Mouse (Mus musculus): ENCODE results near the gene Pex6. TPM values are rescaled to one million over a fixed set of nuclear protein-coding genes. Genes with fewer than 3 reads are reported as not detected.

Gene Pex6
- polyA plus RNA-seq, 1 experiment from 2014 or later = 17.0 TPM

Other genes starting within 250 kb of the Pex6 start
- 0.08 and 0.13 TPM in 2 replicates for gene Ttbk1, start 223.8 kb upstream of the Pex6 start, polyA plus RNA-seq (2016; fragmentation: Nextera tagmentation; extraction: Ambion mirVana)
- gene Dnph1, start 214.8 kb upstream of the Pex6 start, polyA plus RNA-seq (2016; fragmentation: Nextera tagmentation; extraction: Ambion mirVana) = 24.2 and 25.9 TPM in 2 replicates
- gene Cul9, start 165.1 kb upstream of the Pex6 start, polyA plus RNA-seq (2016; fragmentation: Nextera tagmentation; extraction: Ambion mirVana) = 7.2 and 7.4 TPM in 2 replicates
- 15.0 and 17.5 TPM in 2 replicates for gene Srf, start 155.3 kb upstream of the Pex6 start, polyA plus RNA-seq (2016; fragmentation: Nextera tagmentation; extraction: Ambion mirVana)
- 68.5 and 71.4 TPM in 2 replicates for gene Ptk7, start 82.0 kb upstream of the Pex6 start, polyA plus RNA-seq (2016; fragmentation: Nextera tagmentation; extraction: Ambion mirVana)
- gene Klc4, start 65.4 kb upstream of the Pex6 start, polyA plus RNA-seq (2016; fragmentation: Nextera tagmentation; extraction: Ambion mirVana) = 19.9 and 21.1 TPM in 2 replicates
- 90.9 and 99.0 TPM in 2 replicates for gene Mrpl2, start 65.2 kb upstream of the Pex6 start, polyA plus RNA-seq (2016; fragmentation: Nextera tagmentation; extraction: Ambion mirVana)
- gene Cul7, start 61.1 kb upstream of the Pex6 start, polyA plus RNA-seq (2016; fragmentation: Nextera tagmentation; extraction: Ambion mirVana) = 48.1 and 53.1 TPM in 2 replicates
- 36.5 and 38.9 TPM in 2 replicates for gene Rrp36, start 37.1 kb upstream of the Pex6 start, polyA plus RNA-seq (2016; fragmentation: Nextera tagmentation; extraction: Ambion mirVana)
- gene Mea1, start 32.7 kb upstream of the Pex6 start, polyA plus RNA-seq (2016; fragmentation: Nextera tagmentation; extraction: Ambion mirVana) = 116 and 123 TPM in 2 replicates
- gene Klhdc3, start 30.5 kb upstream of the Pex6 start, polyA plus RNA-seq (2016; fragmentation: Nextera tagmentation; extraction: Ambion mirVana) = 149 and 155 TPM in 2 replicates
- gene Ppp2r5d, start 6.4 kb upstream of the Pex6 start, polyA plus RNA-seq (2016; fragmentation: Nextera tagmentation; extraction: Ambion mirVana) = 62.8 TPM in 2 replicates
- 0.38 and 0.90 TPM in 2 replicates for gene Gnmt, start 17.7 kb downstream of the Pex6 start, polyA plus RNA-seq (2016; fragmentation: Nextera tagmentation; extraction: Ambion mirVana)
- 52.2 and 53.0 TPM in 2 replicates for gene Cnpy3, start 40.8 kb downstream of the Pex6 start, polyA plus RNA-seq (2016; fragmentation: Nextera tagmentation; extraction: Ambion mirVana)
- 0.13 and 0.33 TPM in 2 replicates for gene Ptcra, start 52.2 kb downstream of the Pex6 start, polyA plus RNA-seq (2016; fragmentation: Nextera tagmentation; extraction: Ambion mirVana)
- 41.7 and 41.9 TPM in 2 replicates for gene 2310039H08Rik, start 61.2 kb downstream of the Pex6 start, polyA plus RNA-seq (2016; fragmentation: Nextera tagmentation; extraction: Ambion mirVana)
- 106 and 115 TPM in 2 replicates for gene Rpl7l1, start 71.2 kb downstream of the Pex6 start, polyA plus RNA-seq (2016; fragmentation: Nextera tagmentation; extraction: Ambion mirVana)
- gene Bicral, start 147.0 kb downstream of the Pex6 start, polyA plus RNA-seq (2016; fragmentation: Nextera tagmentation; extraction: Ambion mirVana) = 4.0 and 5.7 TPM in 2 replicates
- 52.4 and 55.1 TPM in 2 replicates for gene Tbcc, start 179.2 kb downstream of the Pex6 start, polyA plus RNA-seq (2016; fragmentation: Nextera tagmentation; extraction: Ambion mirVana)
- not detected in 2 replicates for gene Prph2, start 199.0 kb downstream of the Pex6 start, polyA plus RNA-seq (2016; fragmentation: Nextera tagmentation; extraction: Ambion mirVana)